Mouse (Mus musculus): Measurements from ENCODE around the gene H2-Q7. TPM values are rescaled to one million over a fixed set of nuclear protein-coding genes. Genes with fewer than 3 reads are reported as not detected.
"Not testable (repeated sequence)": the region's sequence is repeated elsewhere in the genome, so short reads cannot be mapped to it uniquely, and the experiment has no call there.

The H2-Q7 gene
- polyA plus RNA-seq, 1 experiment from 2014 or later = 12.1 TPM

- peak; percentile 16 for DNase-seq (ENCODE audit: low spot score)
- WGBS = 40% methylated on average over 27 of the region's 27 CpGs
- H3K4me3 ChIP-seq = peak overlapping the region; percentile 60
These were observed 1.1 kb downstream of the H2-Q7 start for GRCm38 (mm10) chr17:35439925-35440645.

GRCm38 (mm10) chr17:35442376-35442775 is 3.4 kb downstream of the H2-Q7 start:
- peaks cover 23% of the 10 kb centered on the region for H3K27me3 ChIP-seq (ENCODE audit: insufficient read depth, poor library complexity, severe bottlenecking)
- H3K4me3 ChIP-seq; H3K9me3 ChIP-seq; DNase-seq (ENCODE audit: low spot score); H3K36me3 ChIP-seq; H3K27ac ChIP-seq: not testable (repeated sequence)
- peaks cover 13% of the 10 kb centered on the region for H3K4me1 ChIP-seq (replicated peaks)
- WGBS = 85% methylated on average over 2 of the region's 2 CpGs

More at GRCm38 (mm10) chr17:35439925-35440645, 1.1 kb downstream of the H2-Q7 start:
- Histone ChIP-seq H3K4me1 (replicated peaks) (peaks cover 13% of the 10 kb centered on the region), H3K27me3 (ENCODE audit: insufficient read depth, poor library complexity, severe bottlenecking) (peaks cover 31% of the 10 kb centered on the region)
- not testable (repeated sequence) for H3K36me3 ChIP-seq, H3K27ac ChIP-seq, H3K9me3 ChIP-seq

GRCm38 (mm10) chr17:35444510-35444909 is 5.6 kb downstream of the H2-Q7 start:
- 86% methylated on average over 2 of the region's 2 CpGs for WGBS
- not testable (repeated sequence) for DNase-seq (ENCODE audit: low spot score); H3K27ac ChIP-seq; H3K4me3 ChIP-seq; H3K4me1 ChIP-seq (replicated peaks); H3K9me3 ChIP-seq; H3K27me3 ChIP-seq (ENCODE audit: insufficient read depth, poor library complexity, severe bottlenecking); H3K36me3 ChIP-seq

DNA sequence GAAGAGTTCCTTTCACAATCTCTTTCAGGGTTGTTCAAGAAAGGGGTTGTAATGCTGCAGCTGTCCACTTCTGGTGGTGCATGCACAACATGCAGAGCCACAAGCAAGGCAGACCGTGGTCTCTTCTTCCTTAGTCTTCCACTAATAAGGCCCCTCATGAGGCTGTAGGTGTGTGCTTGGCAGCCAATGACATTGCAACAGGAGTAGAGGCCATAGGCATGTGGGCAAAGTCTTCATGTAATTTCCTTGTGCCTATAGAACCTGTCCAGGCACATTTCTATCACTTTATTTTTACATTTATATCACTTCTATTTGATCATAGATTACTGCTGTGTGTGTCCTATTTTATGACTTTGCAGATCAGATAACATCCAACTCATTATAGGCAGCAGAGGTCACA is 19.3 kb downstream of the H2-Q7 start:
- H3K9me3 ChIP-seq; H3K27me3 ChIP-seq (ENCODE audit: insufficient read depth, poor library complexity, severe bottlenecking); H3K36me3 ChIP-seq; H3K4me1 ChIP-seq (replicated peaks); DNase-seq (ENCODE audit: low spot score); H3K4me3 ChIP-seq; H3K27ac ChIP-seq: not testable (repeated sequence)
- no CpG with 5 or more reads among the region's 1 CpGs for WGBS

GRCm38 (mm10) chr17:35460513-35461341 is 21.8 kb downstream of the H2-Q7 start:
- H3K9me3 ChIP-seq; H3K4me3 ChIP-seq; H3K4me1 ChIP-seq (replicated peaks); DNase-seq (ENCODE audit: low spot score); H3K27me3 ChIP-seq (ENCODE audit: insufficient read depth, poor library complexity, severe bottlenecking); H3K36me3 ChIP-seq; H3K27ac ChIP-seq: not testable (repeated sequence)
- WGBS = 74% methylated on average over 3 of the region's 9 CpGs

DNA sequence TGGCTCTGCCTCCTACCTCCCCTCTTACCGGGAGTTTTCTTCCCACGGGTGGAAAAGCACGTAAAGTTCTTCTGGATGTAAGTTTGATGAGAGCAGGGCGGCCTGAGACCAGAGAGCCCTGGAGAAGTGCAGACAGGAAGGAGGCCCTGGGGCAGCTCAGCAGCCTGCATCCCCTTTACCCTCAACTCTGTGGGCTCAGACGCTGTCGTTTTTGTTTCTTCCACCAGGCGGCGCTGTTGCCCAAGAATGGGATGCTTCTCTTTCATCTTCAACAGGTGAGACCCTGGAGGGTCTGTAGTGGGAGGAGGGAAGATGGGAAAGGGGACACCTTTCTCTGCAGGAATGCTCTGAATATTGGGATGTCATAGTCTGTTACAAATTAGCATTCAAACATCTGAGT is 26.7 kb downstream of the H2-Q7 start:
- not testable (repeated sequence) for H3K9me3 ChIP-seq, H3K4me3 ChIP-seq, H3K36me3 ChIP-seq, H3K27ac ChIP-seq
- DNase-seq (ENCODE audit: low spot score) = peak; percentile 59
- Histone ChIP-seq H3K27me3 (ENCODE audit: insufficient read depth, poor library complexity, severe bottlenecking) (peaks cover 25% of the 10 kb centered on the region), H3K4me1 (replicated peaks) (peaks cover 11% of the 10 kb centered on the region)
- WGBS = 7% methylated on average over 8 of the region's 8 CpGs

- 58% methylated on average over 3 of the region's 3 CpGs for WGBS
- peaks cover 47% of the 10 kb centered on the region for H3K27me3 ChIP-seq (ENCODE audit: insufficient read depth, poor library complexity, severe bottlenecking)
- H3K36me3 ChIP-seq; H3K27ac ChIP-seq; H3K9me3 ChIP-seq; DNase-seq (ENCODE audit: low spot score); H3K4me3 ChIP-seq: not testable (repeated sequence)
- H3K4me1 ChIP-seq (replicated peaks) = peaks cover 13% of the 10 kb centered on the region
These were observed 30.0 kb downstream of the H2-Q7 start for GRCm38 (mm10) chr17:35468936-35469335.

- WGBS = 2% methylated on average over 79 of the region's 80 CpGs
- DNase-seq (ENCODE audit: low spot score) = peak; percentile 28
- no peaks in the 10 kb centered on the region for H3K9me3 ChIP-seq
- peaks cover 13% of the 10 kb centered on the region for H3K4me1 ChIP-seq (replicated peaks)
- H3K27ac ChIP-seq = peak within 1 kb of the TSS; percentile 25; the same call in 1 of the 2 replicates
- H3K36me3 ChIP-seq = no peaks in the 10 kb centered on the region
- peak within 1 kb of the TSS; percentile 55 for H3K4me3 ChIP-seq
- H3K27me3 ChIP-seq (ENCODE audit: insufficient read depth, poor library complexity, severe bottlenecking) = peaks cover 54% of the 10 kb centered on the region
These were observed 31.1 kb downstream of the H2-Q7 start, which contains the start of gene H2-Q10 for GRCm38 (mm10) chr17:35469842-35470751. Gene H2-Q10, plus strand, starts transcription at chr17:35470089.

DNA sequence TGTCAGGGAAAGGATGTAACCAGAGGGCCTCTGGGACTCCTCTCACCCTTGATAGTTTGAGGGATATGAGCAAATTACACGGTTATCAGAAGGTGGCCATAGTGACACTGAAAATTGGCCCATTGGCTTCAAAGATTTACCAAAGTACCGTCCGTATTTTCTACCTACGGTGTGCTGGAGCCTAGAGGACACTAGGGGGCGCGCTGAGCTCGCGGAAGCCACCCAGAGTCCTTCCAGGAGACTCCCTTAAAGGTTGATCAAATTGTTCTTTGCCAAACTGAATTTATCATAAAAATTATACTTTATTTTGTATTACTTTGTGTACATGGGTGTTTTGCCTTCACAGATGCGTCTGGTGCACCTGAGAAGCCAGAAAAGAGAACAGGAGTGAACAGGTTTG is 45.1 kb downstream of the H2-Q7 start:
- Histone ChIP-seq H3K4me3 (no peak overlapping the region), H3K27me3 (ENCODE audit: insufficient read depth, poor library complexity, severe bottlenecking) (no peaks in the 10 kb centered on the region; the same call in 1 of the 2 replicates), H3K36me3 (no peaks in the 10 kb centered on the region), H3K27ac (no peak overlapping the region), H3K9me3 (no peaks in the 10 kb centered on the region), H3K4me1 (replicated peaks) (no peaks in the 10 kb centered on the region; the same call in 1 of the 2 replicates)
- DNase-seq (ENCODE audit: low spot score) = peak; percentile 56
- WGBS = 1% methylated on average over 9 of the region's 9 CpGs

DNA sequence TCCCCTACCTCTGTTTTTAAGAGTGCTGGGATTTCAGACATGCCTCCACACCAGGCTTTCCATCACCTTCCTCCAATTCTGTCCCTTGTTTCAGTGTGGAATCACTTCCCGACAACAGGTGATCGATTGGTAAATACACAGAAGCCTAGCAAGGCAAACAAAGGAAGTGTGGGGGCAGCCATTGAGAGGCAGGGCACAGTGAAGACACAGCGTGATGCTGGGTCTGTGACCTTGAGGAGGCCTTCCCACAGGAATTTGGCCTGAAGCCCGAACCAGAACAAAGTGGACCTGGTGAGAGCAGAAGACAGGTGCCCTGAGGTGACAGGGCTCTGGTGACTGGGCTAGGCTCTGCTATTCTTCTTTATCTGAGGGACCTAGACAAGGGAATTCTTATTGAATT is 46.7 kb downstream of the H2-Q7 start:
- peaks cover 5% of the 10 kb centered on the region for H3K4me1 ChIP-seq (replicated peaks)
- no peaks in the 10 kb centered on the region for H3K36me3 ChIP-seq
- 28% methylated on average over 4 of the region's 4 CpGs for WGBS
- no peaks in the 10 kb centered on the region; the same call in 1 of the 2 replicates for H3K27me3 ChIP-seq (ENCODE audit: insufficient read depth, poor library complexity, severe bottlenecking)
- no peak overlapping the region for H3K27ac ChIP-seq
- no peak overlapping the region for H3K4me3 ChIP-seq
- no peaks in the 10 kb centered on the region for H3K9me3 ChIP-seq
- no peak for DNase-seq (ENCODE audit: low spot score)

DNA sequence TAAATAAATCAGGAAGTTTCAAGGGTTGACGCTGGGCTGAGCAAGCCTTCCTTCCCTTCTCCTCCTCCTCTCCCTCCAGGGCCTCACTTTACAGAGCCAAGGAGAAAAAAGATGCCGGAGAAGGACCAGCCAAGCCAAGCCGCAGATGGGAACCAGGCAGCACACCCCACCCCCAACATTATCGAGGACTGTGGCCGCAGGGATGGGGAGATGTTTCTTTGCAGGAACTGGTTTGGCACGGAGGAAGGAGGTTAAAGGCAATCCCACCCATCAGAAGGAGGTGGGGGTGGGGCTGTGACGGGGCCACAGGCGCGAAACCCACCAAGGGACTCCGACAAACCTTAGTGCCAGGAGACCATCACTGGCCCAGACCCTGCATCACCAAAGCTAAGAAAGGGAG is 47.8 kb downstream of the H2-Q7 start:
- H3K27ac ChIP-seq = no peak overlapping the region
- no peaks in the 10 kb centered on the region for H3K36me3 ChIP-seq
- H3K9me3 ChIP-seq = no peaks in the 10 kb centered on the region
- H3K4me1 ChIP-seq (replicated peaks) = peaks cover 5% of the 10 kb centered on the region
- WGBS = 58% methylated on average over 10 of the region's 10 CpGs
- no peak overlapping the region for H3K4me3 ChIP-seq
- DNase-seq (ENCODE audit: low spot score) = no peak
- H3K27me3 ChIP-seq (ENCODE audit: insufficient read depth, poor library complexity, severe bottlenecking) = no peaks in the 10 kb centered on the region; the same call in 1 of the 2 replicates

- Histone ChIP-seq H3K4me3 (no peak overlapping the region), H3K27ac (no peak overlapping the region), H3K27me3 (ENCODE audit: insufficient read depth, poor library complexity, severe bottlenecking) (no peaks in the 10 kb centered on the region; the same call in 1 of the 2 replicates), H3K4me1 (replicated peaks) (peaks cover 5% of the 10 kb centered on the region), H3K36me3 (no peaks in the 10 kb centered on the region), H3K9me3 (no peaks in the 10 kb centered on the region)
- 91% methylated on average over 2 of the region's 2 CpGs for WGBS
- no peak for DNase-seq (ENCODE audit: low spot score)
These were observed 49.1 kb downstream of the H2-Q7 start for GRCm38 (mm10) chr17:35488041-35488440.

Data from hindbrain, embryonic 10.5 days (tissue).